Mouse (Mus musculus): ENCODE results near the gene Sec31a. TPM values are rescaled to one million over a fixed set of nuclear protein-coding genes. Genes with fewer than 3 reads are reported as not detected.

The Sec31a gene
- total RNA-seq, 1 experiment: 94.5 TPM

- no peak for DNase-seq (ENCODE audit: low read depth, low spot score)
- Histone ChIP-seq H3K4me1 (ENCODE audit: control insufficient read depth in 2 of 2, insufficient read depth in 2 of 2, low read length in 2 of 2, poor library complexity in 1 of 2) (no peaks in the 10 kb centered on the region), H3K9ac (ENCODE audit: insufficient read depth, low read depth, low read length, poor library complexity, severe bottlenecking) (no peak overlapping the region), H3K4me3 (ENCODE audit: insufficient read depth in 1 of 2, low read depth in 1 of 2, low read length in 2 of 2, poor library complexity in 1 of 2, severe bottlenecking in 1 of 2) (no peak overlapping the region), H3K36me3 (ENCODE audit: control insufficient read depth, insufficient read depth, low read length, poor library complexity, severe bottlenecking) (no peaks in the 10 kb centered on the region), H3K9me3 (ENCODE audit: control insufficient read depth, insufficient read depth, low read depth, low read length) (no peaks in the 10 kb centered on the region), H3K27ac (ENCODE audit: insufficient read depth, low read depth, low read length, poor library complexity, severe bottlenecking) (no peak overlapping the region)
- TF ChIP-seq ZNF384 (IDR thresholded peaks at IDR 0.05; ENCODE audit: low read depth, low read length) (no peak), CHD2 (IDR thresholded peaks at IDR 0.05; ENCODE audit: low read depth, low read length) (no peak), HCFC1 (IDR thresholded peaks at IDR 0.05; ENCODE audit: borderline replicate concordance, insufficient read depth, low read length) (no peak), MAFK (IDR thresholded peaks at IDR 0.05; ENCODE audit: insufficient read depth, low read depth, low read length) (no peak), ZC3H11A (IDR thresholded peaks at IDR 0.05; ENCODE audit: borderline replicate concordance, low read depth, low read length) (no peak)
- in situ Hi-C loops (cut with MboI; ENCODE audit: low sequenced_read_pairs in 2 of 2, unreplicated experiment in 2 of 2): no loop called here
Measured at GRCm38 (mm10) chr5:100352986-100353848, 62.8 kb downstream of the Sec31a start.

- Histone ChIP-seq H3K27ac (ENCODE audit: insufficient read depth, low read depth, low read length, poor library complexity, severe bottlenecking) (no peak overlapping the region), H3K4me1 (ENCODE audit: control insufficient read depth in 2 of 2, insufficient read depth in 2 of 2, low read length in 2 of 2, poor library complexity in 1 of 2) (no peaks in the 10 kb centered on the region), H3K36me3 (ENCODE audit: control insufficient read depth, insufficient read depth, low read length, poor library complexity, severe bottlenecking) (no peaks in the 10 kb centered on the region), H3K4me3 (ENCODE audit: insufficient read depth in 1 of 2, low read depth in 1 of 2, low read length in 2 of 2, poor library complexity in 1 of 2, severe bottlenecking in 1 of 2) (no peak overlapping the region), H3K9me3 (ENCODE audit: control insufficient read depth, insufficient read depth, low read depth, low read length) (no peaks in the 10 kb centered on the region), H3K9ac (ENCODE audit: insufficient read depth, low read depth, low read length, poor library complexity, severe bottlenecking) (no peak overlapping the region)
- DNase-seq (ENCODE audit: low read depth, low spot score): no peak
- in situ Hi-C loops (cut with MboI; ENCODE audit: low sequenced_read_pairs in 2 of 2, unreplicated experiment in 2 of 2): no loop called here
- TF ChIP-seq ZC3H11A (IDR thresholded peaks at IDR 0.05; ENCODE audit: borderline replicate concordance, low read depth, low read length) (no peak), MAFK (IDR thresholded peaks at IDR 0.05; ENCODE audit: insufficient read depth, low read depth, low read length) (no peak), CHD2 (IDR thresholded peaks at IDR 0.05; ENCODE audit: low read depth, low read length) (no peak), ZNF384 (IDR thresholded peaks at IDR 0.05; ENCODE audit: low read depth, low read length) (no peak), HCFC1 (IDR thresholded peaks at IDR 0.05; ENCODE audit: borderline replicate concordance, insufficient read depth, low read length) (no peak)
Measured at GRCm38 (mm10) chr5:100350907-100351456, 65.1 kb downstream of the Sec31a start.

- DNase-seq (ENCODE audit: low read depth, low spot score): no peak
- Histone ChIP-seq H3K4me3 (ENCODE audit: insufficient read depth in 1 of 2, low read depth in 1 of 2, low read length in 2 of 2, poor library complexity in 1 of 2, severe bottlenecking in 1 of 2) (no peak overlapping the region), H3K9ac (ENCODE audit: insufficient read depth, low read depth, low read length, poor library complexity, severe bottlenecking) (no peak overlapping the region), H3K36me3 (ENCODE audit: control insufficient read depth, insufficient read depth, low read length, poor library complexity, severe bottlenecking) (no peaks in the 10 kb centered on the region), H3K27ac (ENCODE audit: insufficient read depth, low read depth, low read length, poor library complexity, severe bottlenecking) (no peak overlapping the region), H3K4me1 (ENCODE audit: control insufficient read depth in 2 of 2, insufficient read depth in 2 of 2, low read length in 2 of 2, poor library complexity in 1 of 2) (no peaks in the 10 kb centered on the region; a peak in 2 of 4 replicates), H3K9me3 (ENCODE audit: control insufficient read depth, insufficient read depth, low read depth, low read length) (no peaks in the 10 kb centered on the region)
- in situ Hi-C loops (cut with MboI; ENCODE audit: low sequenced_read_pairs in 2 of 2, unreplicated experiment in 2 of 2): no loop called here
- TF ChIP-seq ZNF384 (IDR thresholded peaks at IDR 0.05; ENCODE audit: low read depth, low read length): no peak
- no peak for TF ChIP-seq MAFK (IDR thresholded peaks at IDR 0.05; ENCODE audit: insufficient read depth, low read depth, low read length)
- no peak for TF ChIP-seq ZC3H11A (IDR thresholded peaks at IDR 0.05; ENCODE audit: borderline replicate concordance, low read depth, low read length)
- no peak for TF ChIP-seq CHD2 (IDR thresholded peaks at IDR 0.05; ENCODE audit: low read depth, low read length)
- no peak for TF ChIP-seq HCFC1 (IDR thresholded peaks at IDR 0.05; ENCODE audit: borderline replicate concordance, insufficient read depth, low read length)
Measured at GRCm38 (mm10) chr5:100349287-100350215, 66.5 kb downstream of the Sec31a start.

- Histone ChIP-seq H3K27ac (ENCODE audit: insufficient read depth, low read depth, low read length, poor library complexity, severe bottlenecking) (no peak overlapping the region), H3K9ac (ENCODE audit: insufficient read depth, low read depth, low read length, poor library complexity, severe bottlenecking) (no peak overlapping the region), H3K36me3 (ENCODE audit: control insufficient read depth, insufficient read depth, low read length, poor library complexity, severe bottlenecking) (no peaks in the 10 kb centered on the region), H3K4me1 (ENCODE audit: control insufficient read depth in 2 of 2, insufficient read depth in 2 of 2, low read length in 2 of 2, poor library complexity in 1 of 2) (peaks cover 8 to 12% of the 10 kb centered on the region in 2 experiments; a peak in 3 of 4 replicates), H3K4me3 (ENCODE audit: insufficient read depth in 1 of 2, low read depth in 1 of 2, low read length in 2 of 2, poor library complexity in 1 of 2, severe bottlenecking in 1 of 2) (no peak overlapping the region), H3K9me3 (ENCODE audit: control insufficient read depth, insufficient read depth, low read depth, low read length) (no peaks in the 10 kb centered on the region)
- TF ChIP-seq MAFK (IDR thresholded peaks at IDR 0.05; ENCODE audit: insufficient read depth, low read depth, low read length) (no peak), HCFC1 (IDR thresholded peaks at IDR 0.05; ENCODE audit: borderline replicate concordance, insufficient read depth, low read length) (no peak), CHD2 (IDR thresholded peaks at IDR 0.05; ENCODE audit: low read depth, low read length) (no peak), ZNF384 (IDR thresholded peaks at IDR 0.05; ENCODE audit: low read depth, low read length) (no peak), ZC3H11A (IDR thresholded peaks at IDR 0.05; ENCODE audit: borderline replicate concordance, low read depth, low read length) (no peak)
- in situ Hi-C loops (cut with MboI; ENCODE audit: low sequenced_read_pairs in 2 of 2, unreplicated experiment in 2 of 2): no loop called here
- DNase-seq (ENCODE audit: low read depth, low spot score): no peak
Measured at GRCm38 (mm10) chr5:100345118-100345517, 70.9 kb downstream of the Sec31a start.

Data from ES-E14 (cell line).